Mouse (Mus musculus): ENCODE data around the gene Nelfb. TPM values are rescaled to one million over a fixed set of nuclear protein-coding genes. Genes with fewer than 3 reads are reported as not detected.

Nelfb gene
- total RNA-seq, 2 experiments from 2014 or later, result 55.1 to 58.1 TPM

GRCm38 (mm10) chr2:25175690-25176078, 35.6 kb downstream of the Nelfb start:
- DNase-seq, result no peak

- no peak for DNase-seq
Observed at GRCm38 (mm10) chr2:25174866-25175689, 36.2 kb downstream of the Nelfb start.

GRCm38 (mm10) chr2:25173821-25174220, 37.5 kb downstream of the Nelfb start:
- DNase-seq, result no peak

GRCm38 (mm10) chr2:25172629-25173028, 38.7 kb downstream of the Nelfb start:
- no peak for DNase-seq

- peak in 1 of 2 experiments; percentile 67 for DNase-seq
Observed at GRCm38 (mm10) chr2:25171769-25172153, 39.5 kb downstream of the Nelfb start.

- DNase-seq, result no peak
Observed at GRCm38 (mm10) chr2:25171101-25171768, 40.1 kb downstream of the Nelfb start.

GRCm38 (mm10) chr2:25170326-25171100, 40.8 kb downstream of the Nelfb start:
- no peak for DNase-seq

- no peak for DNase-seq
Observed at GRCm38 (mm10) chr2:25169778-25170177, 41.5 kb downstream of the Nelfb start.

- no peak for DNase-seq
Observed at GRCm38 (mm10) chr2:25168665-25168978, 42.7 kb downstream of the Nelfb start.

GRCm38 (mm10) chr2:25167919-25168664, 43.2 kb downstream of the Nelfb start:
- DNase-seq, result no peak

- no peak for DNase-seq
Observed at GRCm38 (mm10) chr2:25167481-25167880, 43.8 kb downstream of the Nelfb start.

- no peak for DNase-seq
Observed at GRCm38 (mm10) chr2:25157655-25158054, 53.6 kb downstream of the Nelfb start.

- no peak for DNase-seq
Observed at GRCm38 (mm10) chr2:25156990-25157389, 54.3 kb downstream of the Nelfb start.

- DNase-seq, result no peak
Observed at GRCm38 (mm10) chr2:25156177-25156576, 55.1 kb downstream of the Nelfb start.

- no peak for DNase-seq
Observed at GRCm38 (mm10) chr2:25151280-25151956, 59.9 kb downstream of the Nelfb start.

Other genes starting within 250 kb of the Nelfb start
- 10 to 100 TPM; 32.5 to 34.4 TPM for gene Dph7, start 249.1 kb downstream of the Nelfb start, total RNA-seq (2021)
- gene Mrpl41, start 236.4 kb downstream of the Nelfb start, total RNA-seq (2021), result 10 to 100 TPM; 78.2 to 92.1 TPM
- 10 to 100 TPM; 23.3 to 33.3 TPM for gene Pnpla7, start 235.5 kb downstream of the Nelfb start, total RNA-seq (2021)
- 100 to 1,000 TPM; 948 to 958 TPM for gene Nsmf, start 157.1 kb downstream of the Nelfb start, total RNA-seq (2021)
- not detected for gene Entpd8, start 131.2 kb downstream of the Nelfb start, total RNA-seq (2021)
- not detected for gene Noxa1, start 116.3 kb downstream of the Nelfb start, total RNA-seq (2021)
- 10 to 100 TPM; 21.3 to 21.5 TPM for gene Nrarp, start 30.7 kb downstream of the Nelfb start, total RNA-seq (2021)
- gene Tor4a, start 14.6 kb downstream of the Nelfb start, total RNA-seq (2021), result 1 to 10 TPM; 1.3 to 1.8 TPM
- not detected for gene Stpg3, start 3.1 kb upstream of the Nelfb start, total RNA-seq (2021)
- not detected for gene Fam166a, start 7.3 kb upstream of the Nelfb start, total RNA-seq (2021)
- 100 to 1,000 TPM; 309 to 323 TPM for gene Tubb4b, start 13.2 kb upstream of the Nelfb start, total RNA-seq (2021)
- not detected for gene Slc34a3, start 22.9 kb upstream of the Nelfb start, total RNA-seq (2021)
- not detected for gene Rnf224, start 25.3 kb upstream of the Nelfb start, total RNA-seq (2021)
- 100 to 1,000 TPM; 223 to 232 TPM for gene Rnf208, start 30.8 kb upstream of the Nelfb start, total RNA-seq (2021)
- not detected for gene Cysrt1, start 31.0 kb upstream of the Nelfb start, total RNA-seq (2021)
- 1 to 10 TPM; 2.2 to 4.4 TPM for gene AL732309.1, start 35.4 kb upstream of the Nelfb start, total RNA-seq (2021)
- 10 to 100 TPM; 35.5 to 40.4 TPM for gene Tmem203, start 44.0 kb upstream of the Nelfb start, total RNA-seq (2021)
- gene Tprn, start 51.1 kb upstream of the Nelfb start, total RNA-seq (2021), result 10 to 100 TPM; 19.4 to 23.1 TPM
- 10 to 100 TPM; 65.0 to 69.4 TPM for gene Ssna1, start 60.9 kb upstream of the Nelfb start, total RNA-seq (2021)
- 10 to 100 TPM; 83.0 to 83.3 TPM for gene Anapc2, start 61.0 kb upstream of the Nelfb start, total RNA-seq (2021)
- not detected for gene Tmem210, start 76.7 kb upstream of the Nelfb start, total RNA-seq (2021)
- not detected for gene Lrrc26, start 78.4 kb upstream of the Nelfb start, total RNA-seq (2021)
- gene Grin1, start 107.7 kb upstream of the Nelfb start, total RNA-seq (2021), result 100 to 1,000 TPM; 420 to 431 TPM
- gene Man1b1, start 120.8 kb upstream of the Nelfb start, total RNA-seq (2021), result 10 to 100 TPM; 50.6 to 52.3 TPM
- gene Dpp7, start 144.9 kb upstream of the Nelfb start, total RNA-seq (2021), result 10 to 100 TPM; 26.1 to 38.4 TPM
- gene Uap1l1, start 154.2 kb upstream of the Nelfb start, total RNA-seq (2021), result 10 to 100 TPM; 10.8 to 13.8 TPM
- gene Sapcd2, start 160.8 kb upstream of the Nelfb start, total RNA-seq (2021), result 1 to 10 TPM; 3.7 to 4.6 TPM
- gene Entpd2, start 184.4 kb upstream of the Nelfb start, total RNA-seq (2021), result 10 to 100 TPM; 14.9 to 16.1 TPM
- gene Npdc1, start 187.9 kb upstream of the Nelfb start, total RNA-seq (2021), result 100 to 1,000 TPM; 422 to 431 TPM
- gene Fut7, start 211.8 kb upstream of the Nelfb start, total RNA-seq (2021), result under 1 TPM; 0.87 to 0.94 TPM
- 100 to 1,000 TPM; 147 to 167 TPM for gene Abca2, start 217.2 kb upstream of the Nelfb start, total RNA-seq (2021)
- under 1 TPM in 1 of 2 experiments, not detected in 1; 0.66 TPM for gene Clic3, start 245.3 kb upstream of the Nelfb start, total RNA-seq (2021)
- gene Paxx, start 249.6 kb upstream of the Nelfb start, total RNA-seq (2021), result 10 to 100 TPM; 46.2 to 62.8 TPM